Mouse (Mus musculus) gastrocnemius, adult 8-10 months (tissue): ENCODE measurements around the gene Mpc1. TPM values are rescaled to one million over a fixed set of nuclear protein-coding genes. Genes with fewer than 3 reads are reported as not detected.
"Not testable (repeated sequence)": the region's sequence is repeated elsewhere in the genome, so short reads cannot be mapped to it uniquely, and the experiment has no call there.

Experiments used
- DNase-seq, 2 experiments: peaks; one replicate each; pipeline ENCODE4 v3.0.0; 2022; ENCODE audit warnings: low spot score in 2 of 2
- total RNA-seq, 4 experiments: library from RNA; stranded (reverse); gene quantifications; 2 replicates each; pipeline ENCODE4 v1.2.4; 2022

The Mpc1 gene
- 100 to 1,000 TPM; 425 to 485 (median 461) TPM for total RNA-seq

- peak; percentile 79 to 90 for DNase-seq
These were observed at the start of gene Mpc1 for GRCm38 (mm10) chr17:8282821-8283525. Gene Mpc1 (plus strand): TSS chr17:8282904.

GRCm38 (mm10) chr17:8233618-8234214 lies 49.0 kb upstream of the Mpc1 start:
- no peak for DNase-seq

GRCm38 (mm10) chr17:8234537-8234936 lies 48.2 kb upstream of the Mpc1 start:
- no peak for DNase-seq

- DNase-seq = no peak
These were observed 47.0 kb upstream of the Mpc1 start, which contains the start of gene Ccr6 for GRCm38 (mm10) chr17:8235743-8236142. Gene Ccr6 (plus strand): TSS chr17:8236043.

- no peak for DNase-seq
These were observed 44.5 kb upstream of the Mpc1 start for GRCm38 (mm10) chr17:8238012-8238710.

GRCm38 (mm10) chr17:8239561-8239960 lies 43.1 kb upstream of the Mpc1 start:
- no peak for DNase-seq

GRCm38 (mm10) chr17:8240517-8240916 lies 42.2 kb upstream of the Mpc1 start:
- DNase-seq = no peak

- DNase-seq = no peak
These were observed 41.1 kb upstream of the Mpc1 start for GRCm38 (mm10) chr17:8241645-8242044.

- DNase-seq = no peak
These were observed 40.5 kb upstream of the Mpc1 start for GRCm38 (mm10) chr17:8242186-8242585.

- no peak for DNase-seq
These were observed 38.6 kb upstream of the Mpc1 start for GRCm38 (mm10) chr17:8244124-8244523.

- no peak for DNase-seq
These were observed 36.5 kb upstream of the Mpc1 start for GRCm38 (mm10) chr17:8246102-8246754.

- DNase-seq = no peak
These were observed 31.0 kb upstream of the Mpc1 start for GRCm38 (mm10) chr17:8251704-8252103.

GRCm38 (mm10) chr17:8254268-8254667 lies 28.4 kb upstream of the Mpc1 start:
- DNase-seq = no peak

GRCm38 (mm10) chr17:8254914-8255313 lies 27.8 kb upstream of the Mpc1 start:
- DNase-seq = no peak

GRCm38 (mm10) chr17:8255583-8255982 lies 27.1 kb upstream of the Mpc1 start:
- no peak for DNase-seq

- DNase-seq = no peak
These were observed 25.7 kb upstream of the Mpc1 start for GRCm38 (mm10) chr17:8256982-8257381.

- DNase-seq = not testable (repeated sequence)
These were observed 18.1 kb upstream of the Mpc1 start for GRCm38 (mm10) chr17:8264638-8265037.

GRCm38 (mm10) chr17:8272054-8272749 lies 10.5 kb upstream of the Mpc1 start:
- no peak for DNase-seq

- DNase-seq = no peak
These were observed 9.8 kb upstream of the Mpc1 start for GRCm38 (mm10) chr17:8272951-8273350.

- no peak for DNase-seq
These were observed 6.6 kb upstream of the Mpc1 start for GRCm38 (mm10) chr17:8276071-8276470.

- DNase-seq = no peak
These were observed 6.0 kb upstream of the Mpc1 start for GRCm38 (mm10) chr17:8276680-8277079.
